Mouse (Mus musculus) adrenal gland, adult (tissue): Measurements from ENCODE around the gene A230072I06Rik.
A peak's percentile ranks its signal among the peaks of the same experiment; 100 is the strongest.

ENCODE experiments used
- DNase-seq, 2 experiments: peaks; one replicate each; pipeline ENCODE4 v3.0.0; 2022 to 2023; ENCODE audit warnings: low spot score in 1 of 2; ENCODE audit not compliant: inconsistent age in 2 of 2

A230072I06Rik gene

GRCm38 (mm10) chr8:12278663-12279312 lies at the start of gene A230072I06Rik:
Gene A230072I06Rik, plus strand, starts transcription at chr8:12278819.
- peak in 1 of 2 experiments; percentile 38 for DNase-seq

DNA sequence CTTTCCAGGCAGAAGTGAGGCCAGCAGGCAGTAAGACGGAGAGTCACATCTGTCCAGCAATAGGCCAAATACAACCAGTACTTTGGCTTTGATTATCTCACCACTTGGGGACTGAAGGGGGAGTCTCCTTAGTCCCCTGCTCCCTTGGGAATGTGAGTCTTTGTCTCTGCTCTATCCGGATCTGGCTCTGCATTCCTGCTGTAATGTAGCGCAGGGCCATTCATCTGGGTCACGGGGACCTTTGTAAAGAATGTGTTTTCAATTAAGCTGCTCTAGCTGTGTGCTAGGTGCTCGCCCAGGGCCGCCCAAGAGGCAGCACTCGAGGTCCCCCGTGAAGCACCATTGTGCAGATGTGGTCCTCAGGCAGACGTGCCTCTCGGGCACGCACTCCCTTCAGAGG lies 44.6 kb upstream of the A230072I06Rik start:
- DNase-seq: no peak

GRCm38 (mm10) chr8:12238775-12239174 lies 39.8 kb upstream of the A230072I06Rik start:
- DNase-seq: no peak

- DNase-seq: no peak
Observed at GRCm38 (mm10) chr8:12240143-12240542, 38.5 kb upstream of the A230072I06Rik start.

- no peak for DNase-seq
Observed at GRCm38 (mm10) chr8:12243746-12244145, 34.9 kb upstream of the A230072I06Rik start.

GRCm38 (mm10) chr8:12259890-12260289 lies 18.7 kb upstream of the A230072I06Rik start:
- DNase-seq: no peak

DNA sequence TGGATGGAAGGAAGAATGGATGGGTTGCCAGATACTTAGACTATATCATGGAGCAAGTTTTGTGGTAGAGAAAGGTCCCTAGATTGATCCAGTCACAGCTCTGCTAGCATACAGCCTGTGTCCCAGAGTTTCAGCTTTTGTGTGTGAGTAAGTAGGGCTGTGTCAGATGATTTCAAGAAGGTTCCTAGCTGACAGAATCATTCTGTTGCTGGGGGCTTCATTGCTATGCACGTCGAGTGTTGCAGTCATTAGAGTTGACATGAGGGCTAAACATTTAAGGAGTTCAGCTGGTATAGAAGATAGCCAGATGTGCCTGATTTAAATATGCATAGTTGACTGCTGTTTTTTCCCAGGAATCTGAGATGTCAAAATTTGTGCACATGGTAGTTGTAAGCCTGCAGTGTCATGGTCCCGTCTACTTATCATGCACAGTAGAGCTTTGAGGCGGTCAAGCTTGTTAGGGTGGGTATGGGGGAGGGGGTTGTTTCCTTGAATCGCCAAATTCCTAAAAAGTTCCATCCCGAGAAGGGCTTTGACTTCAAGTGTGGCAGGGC lies 18.1 kb upstream of the A230072I06Rik start:
- no peak for DNase-seq

GRCm38 (mm10) chr8:12261556-12261955 lies 17.1 kb upstream of the A230072I06Rik start:
- no peak for DNase-seq

- DNase-seq: no peak
Observed at GRCm38 (mm10) chr8:12264996-12265395, 13.6 kb upstream of the A230072I06Rik start.

DNA sequence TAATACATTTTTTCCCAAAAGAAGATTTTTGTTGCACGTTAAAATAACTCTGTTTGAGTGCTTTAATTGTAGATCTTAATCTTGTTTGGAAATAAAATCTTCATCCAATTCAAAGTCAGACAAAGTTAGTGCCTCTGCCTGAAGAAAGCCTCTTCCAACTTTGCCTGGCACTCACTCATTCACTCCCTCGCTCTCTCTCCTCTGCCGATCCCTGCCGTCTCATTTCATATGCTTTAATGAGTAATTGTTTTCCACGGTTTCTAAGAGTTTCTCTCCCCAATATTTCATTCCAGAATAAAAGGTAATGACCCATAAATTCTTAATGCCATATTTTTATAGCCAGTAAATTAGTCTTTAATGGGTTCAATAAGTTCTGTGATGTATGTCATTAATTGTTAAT lies 10.8 kb upstream of the A230072I06Rik start:
- no peak for DNase-seq

DNA sequence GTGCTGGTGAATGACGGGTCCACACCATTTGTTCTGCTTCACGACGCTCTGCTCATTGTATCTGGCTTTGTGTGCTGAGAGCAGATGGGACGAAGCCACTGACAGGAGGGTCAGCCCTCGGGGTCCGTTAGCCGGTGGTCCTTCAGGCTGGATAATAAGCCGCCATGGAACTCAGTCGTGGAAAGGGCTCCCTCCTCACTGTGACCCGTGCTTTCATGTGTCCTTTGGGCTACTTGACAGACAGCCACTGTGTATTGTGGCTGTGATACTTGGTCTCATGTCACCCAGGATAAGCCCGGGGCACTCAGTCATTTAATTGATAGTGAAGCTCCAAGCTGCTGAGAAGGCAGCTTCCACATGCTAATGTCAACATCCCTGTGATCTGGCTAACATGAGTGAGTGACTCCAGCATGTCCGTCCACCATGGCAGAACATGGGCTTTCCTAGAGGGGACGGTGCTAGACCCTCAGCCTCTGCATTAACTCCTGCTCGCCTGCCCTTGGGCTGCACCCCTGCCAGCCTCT lies 10.3 kb upstream of the A230072I06Rik start:
- DNase-seq: no peak

- DNase-seq: no peak
Observed at GRCm38 (mm10) chr8:12279482-12280192, 1.0 kb downstream of the A230072I06Rik start.

DNA sequence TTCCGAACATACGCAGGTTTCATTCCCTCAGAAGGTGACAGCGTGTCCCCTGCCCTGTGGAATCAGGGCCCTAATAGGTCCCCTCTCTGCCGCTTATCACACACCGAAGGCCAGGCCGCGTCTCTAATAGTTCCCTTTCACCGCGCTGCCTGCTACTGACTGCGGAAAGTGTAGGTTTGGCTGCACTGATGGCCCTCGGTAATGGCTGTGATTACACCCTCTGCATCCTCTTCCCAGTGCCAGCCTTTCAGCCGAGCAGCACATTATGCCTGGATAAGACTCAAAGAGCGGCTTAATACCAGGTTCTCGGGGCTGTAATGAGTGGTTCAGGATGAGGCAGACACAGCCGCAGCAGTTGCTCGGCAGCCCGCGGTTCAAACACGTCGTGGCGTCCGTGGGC lies 3.5 kb downstream of the A230072I06Rik start:
- no peak for DNase-seq

- no peak for DNase-seq
Observed at GRCm38 (mm10) chr8:12290551-12290950, 11.9 kb downstream of the A230072I06Rik start.

- peak; percentile 45 to 65 for DNase-seq
Observed at GRCm38 (mm10) chr8:12298326-12298950, 19.8 kb downstream of the A230072I06Rik start.

DNA sequence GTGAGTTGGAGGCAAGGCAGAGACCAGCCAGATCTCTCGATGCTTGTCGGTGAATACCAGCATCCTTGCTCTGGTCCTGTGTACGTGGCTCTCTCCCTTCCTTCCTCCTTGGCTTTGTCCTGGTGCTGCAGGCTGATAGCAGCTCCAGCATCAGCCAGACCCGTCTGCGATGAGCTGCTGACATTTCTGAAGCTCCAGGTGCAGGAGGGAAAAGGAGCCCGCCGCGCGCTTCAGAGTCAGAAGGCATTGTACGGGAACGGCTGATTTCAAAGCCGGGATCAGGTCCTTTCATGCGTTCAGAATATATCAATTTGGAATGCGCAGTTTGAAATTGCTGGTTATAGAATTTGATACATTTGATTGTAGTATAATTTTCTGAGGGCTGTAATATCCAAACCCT lies 23.4 kb downstream of the A230072I06Rik start:
- DNase-seq: no peak

DNA sequence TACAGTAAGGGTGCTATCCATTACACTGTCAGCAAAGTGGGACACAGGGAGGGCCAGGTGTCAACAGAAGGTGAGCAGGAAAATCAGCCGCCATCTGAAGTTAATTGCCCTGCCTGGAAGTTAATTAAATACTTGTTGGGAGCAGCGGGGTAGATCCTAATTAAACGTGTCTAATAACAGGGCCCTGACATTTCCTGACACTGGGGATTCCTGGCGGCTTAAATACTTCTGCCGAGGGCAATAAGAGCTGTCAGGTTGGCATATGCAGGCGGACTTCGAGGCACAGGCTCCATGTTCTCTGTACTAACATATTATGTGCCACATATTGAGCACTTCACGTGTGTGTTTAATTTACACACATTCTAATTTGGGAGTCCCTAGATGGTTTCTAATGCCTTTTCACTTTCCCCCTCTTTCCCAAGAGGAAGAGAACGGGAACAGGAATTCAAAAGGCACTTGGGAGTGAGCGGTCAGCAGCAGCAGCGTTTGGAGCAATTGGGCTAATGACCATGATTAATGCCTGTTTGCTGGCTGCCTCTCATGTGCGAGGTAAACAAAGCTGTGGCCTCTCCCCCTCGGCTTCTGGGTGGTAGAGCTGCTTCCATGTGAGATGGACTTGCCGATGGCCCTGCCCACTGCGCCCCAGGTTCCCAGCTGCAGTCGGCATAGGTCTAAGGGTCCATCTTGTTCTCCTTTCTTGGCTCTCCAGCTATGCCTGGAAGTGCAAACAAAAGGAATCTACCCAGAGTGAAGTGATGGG lies 34.5 kb downstream of the A230072I06Rik start:
- no peak for DNase-seq

DNA sequence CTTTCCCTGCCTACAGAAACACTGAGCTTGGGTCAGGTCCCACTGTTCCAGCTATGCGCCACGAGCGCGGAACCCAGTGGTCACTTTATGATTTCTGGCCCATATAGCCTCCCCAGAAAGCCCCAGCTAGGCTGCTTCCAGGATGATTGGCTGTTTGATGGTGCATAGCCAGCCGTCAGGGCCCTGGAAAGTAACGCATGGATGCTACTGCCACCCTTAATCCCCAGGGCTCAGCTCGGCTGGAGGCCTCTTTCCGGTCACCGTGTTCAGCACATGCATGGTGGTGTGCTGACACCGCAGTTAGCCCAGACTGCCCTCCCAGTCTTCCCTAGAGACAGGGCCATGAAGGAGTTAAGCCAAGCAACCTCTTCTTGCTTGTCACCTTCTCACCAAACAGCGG lies 35.6 kb downstream of the A230072I06Rik start:
- DNase-seq: no peak

GRCm38 (mm10) chr8:12315177-12315576 lies 36.6 kb downstream of the A230072I06Rik start:
- DNase-seq: no peak

- DNase-seq: no peak
Observed at GRCm38 (mm10) chr8:12319755-12320455, 41.3 kb downstream of the A230072I06Rik start.
